Mouse (Mus musculus) kidney, adult 2 months (tissue): Measurements from ENCODE around the gene Pms2. TPM values are rescaled to one million over a fixed set of nuclear protein-coding genes. Genes with fewer than 3 reads are reported as not detected.

Experiments
- DNase-seq: peaks from one replicate; pipeline ENCODE4 v3.0.0; 2021
- H3K27ac ChIP-seq: fragments of 200-500 bp; 2 replicates; pipeline ENCODE4 v1.5.1; 2012; ENCODE audit warnings: low read depth, low read length, control low read depth, inconsistent platforms; ENCODE audit not compliant: insufficient read depth
- H3K27me3 ChIP-seq: fragments of 200-500 bp; replicated peaks from 2 replicates; pipeline ENCODE4 v1.6.1; 2012; ENCODE audit warnings: mild to moderate bottlenecking, moderate library complexity, low read length, inconsistent platforms; ENCODE audit not compliant: control insufficient read depth, insufficient read depth
- H3K36me3 ChIP-seq: fragments of 200-500 bp; 2 replicates; pipeline ENCODE4 v1.6.1; 2012; ENCODE audit warnings: mild to moderate bottlenecking, moderate library complexity, low read length, inconsistent platforms; ENCODE audit not compliant: control insufficient read depth, insufficient read depth
- H3K4me1 ChIP-seq: fragments of 200-500 bp; 2 replicates; pipeline ENCODE4 v1.6.1; 2011; ENCODE audit warnings: low read length; ENCODE audit not compliant: control insufficient read depth, insufficient read depth
- H3K4me3 ChIP-seq: fragments of 200-500 bp; 2 replicates; pipeline ENCODE4 v1.5.1; 2011; ENCODE audit warnings: mild to moderate bottlenecking, low read depth, low read length, control low read depth; ENCODE audit not compliant: insufficient read depth
- CTCF ChIP-seq: fragments of 200-500 bp; conservative IDR thresholded peaks from 2 replicates; pipeline ENCODE4 v1.5.1; 2011; ENCODE audit warnings: low read depth, mild to moderate bottlenecking, control low read depth, low read length, moderate library complexity, mixed read lengths; ENCODE audit not compliant: insufficient read depth, insufficient read length
- POLR2A ChIP-seq: fragments of 200-500 bp; IDR thresholded peaks from one replicate; pipeline ENCODE4 v1.6.1; 2011; ENCODE audit warnings: low read depth, low read length, control low read depth
- WGBS: fragments of 180-500 bp; shearing (Covaris S2); methylation state at CpG from one replicate; pipeline ENCODE4 v1.1.7; 2018; 5-methylcytosine and 5-hydroxymethylcytosine counted together
- polyA plus RNA-seq: library from polyadenylated mRNA; depleted of rRNA; stranded (reverse); fragments of >200 nt; gene quantifications from 2 replicates; pipeline ENCODE4 v1.2.3, GENCODE M21; 2012

Pms2 gene
- polyA plus RNA-seq, 1 experiment, result 2.5 TPM

DNA sequence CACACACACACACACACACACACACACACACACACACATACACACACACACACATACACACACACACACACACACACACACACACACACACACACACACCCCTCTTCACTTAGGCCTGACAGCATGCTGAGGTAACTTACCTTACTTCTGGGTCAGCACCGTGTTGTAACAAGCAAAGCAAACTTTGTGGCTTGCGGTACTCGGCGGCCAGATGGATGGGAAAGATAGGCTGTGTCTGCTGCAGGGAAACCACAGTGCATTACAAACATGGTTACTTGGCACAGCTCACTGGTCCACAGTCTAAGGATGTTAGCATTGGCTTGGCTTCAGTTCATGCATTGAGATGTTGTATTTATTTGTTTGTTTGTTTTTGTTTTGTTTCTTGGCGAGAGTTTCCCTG is 16.4 kb upstream of the Pms2 start:
- peak; percentile 7 for DNase-seq
- peaks cover 5% of the 10 kb centered on the region for H3K36me3 ChIP-seq
- no peak for TF ChIP-seq POLR2A
- no peak for TF ChIP-seq CTCF
- H3K4me3 ChIP-seq, result no peak overlapping the region
- no peaks in the 10 kb centered on the region for H3K27me3 ChIP-seq
- H3K4me1 ChIP-seq, result no peaks in the 10 kb centered on the region
- WGBS, result 45% methylated on average over 5 of the region's 5 CpGs
- H3K27ac ChIP-seq, result no peak overlapping the region

DNA sequence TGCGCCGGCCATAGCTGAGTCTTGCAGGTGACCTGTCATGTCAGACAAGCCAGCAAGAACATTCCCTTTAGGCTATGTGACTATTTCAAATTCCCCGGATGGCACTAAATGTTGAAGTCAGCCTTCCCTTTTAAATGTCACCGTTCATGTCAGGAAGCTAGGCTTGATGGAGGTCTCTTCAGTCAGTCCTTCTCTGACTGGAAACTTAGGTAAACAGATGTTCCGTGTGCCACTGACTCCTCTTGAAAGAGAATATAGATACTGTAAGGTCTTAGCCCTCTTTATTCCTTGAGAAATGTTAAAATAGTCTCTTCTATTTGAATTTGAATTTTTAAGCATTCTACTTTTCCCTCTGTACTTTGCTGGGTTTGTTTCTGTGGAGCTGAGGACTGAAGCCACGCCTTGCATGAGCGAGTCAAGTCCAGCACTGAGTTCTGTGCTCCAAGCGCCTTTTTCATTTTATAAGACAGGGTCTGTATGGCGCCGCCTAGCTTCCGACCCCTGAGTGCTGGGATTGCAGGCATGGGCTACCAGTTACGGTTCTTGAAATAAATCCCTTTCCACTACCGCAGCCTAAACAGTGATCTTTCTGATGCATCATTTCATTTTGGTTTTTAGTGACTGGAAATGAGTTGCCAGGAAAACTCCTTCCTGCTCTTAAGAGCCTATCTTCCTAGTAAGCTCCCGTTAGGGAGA is 12.0 kb upstream of the Pms2 start, which contains the start of gene Ankrd61:
Ankrd61 (minus strand) TSS at position 51 of the 696 bp plus-strand sequence.
- DNase-seq, result no peak
- no peak for TF ChIP-seq CTCF
- H3K4me1 ChIP-seq, result no peaks in the 10 kb centered on the region
- no peak within 1 kb of the TSS for H3K4me3 ChIP-seq
- no peaks in the 10 kb centered on the region for H3K36me3 ChIP-seq
- H3K27ac ChIP-seq, result no peak within 1 kb of the TSS
- 92% methylated on average over 14 of the region's 14 CpGs for WGBS
- H3K27me3 ChIP-seq, result no peaks in the 10 kb centered on the region

DNA sequence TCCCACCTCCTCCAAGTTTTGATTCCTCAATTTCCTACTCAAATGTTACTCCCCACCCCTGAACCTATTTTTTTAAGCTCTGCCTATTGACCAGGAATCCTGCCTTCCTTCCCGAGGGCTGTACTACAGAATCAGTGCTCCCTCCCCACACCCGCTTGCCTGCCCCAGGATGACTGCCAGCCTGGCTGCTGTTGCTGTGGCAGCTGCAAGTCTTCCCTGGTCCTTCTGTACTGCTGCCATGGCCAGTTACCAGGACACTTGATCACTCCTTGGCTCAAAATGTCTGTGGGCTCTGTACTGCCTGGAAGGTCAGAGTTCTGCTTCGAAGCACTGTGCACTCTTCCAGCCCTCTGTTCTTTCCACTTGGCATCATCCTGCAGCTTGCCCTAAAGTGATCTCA is 7.7 kb upstream of the Pms2 start:
- Histone ChIP-seq H3K4me1 (no peaks in the 10 kb centered on the region), H3K27me3 (no peaks in the 10 kb centered on the region), H3K4me3 (no peak overlapping the region), H3K36me3 (no peaks in the 10 kb centered on the region), H3K27ac (no peak overlapping the region)
- TF ChIP-seq POLR2A, result no peak
- no peak for TF ChIP-seq CTCF
- peak; percentile 13 for DNase-seq
- 53% methylated on average over 3 of the region's 3 CpGs for WGBS

DNA sequence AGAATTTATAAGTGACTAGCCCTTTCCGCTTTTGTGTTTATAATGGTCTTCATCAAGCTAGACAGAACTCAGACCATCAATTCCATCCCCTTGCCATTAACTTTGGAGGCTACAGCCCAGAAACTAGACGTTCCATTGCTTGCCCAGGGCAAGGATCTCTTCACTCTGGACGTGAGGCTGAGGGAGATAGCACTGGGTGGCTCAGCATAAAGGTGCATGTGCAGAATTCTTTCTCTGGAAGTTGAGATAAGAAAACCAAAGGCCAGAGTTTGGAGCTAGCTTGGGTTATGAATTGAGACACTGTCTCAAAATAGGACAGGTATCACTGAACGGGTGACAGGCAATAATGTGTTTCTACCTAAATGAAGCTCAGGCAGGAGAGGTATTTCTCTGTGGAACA is 6.0 kb upstream of the Pms2 start:
- H3K4me3 ChIP-seq, result no peak overlapping the region
- WGBS, result 83% methylated on average over 4 of the region's 4 CpGs
- no peaks in the 10 kb centered on the region for H3K36me3 ChIP-seq
- TF ChIP-seq CTCF, result no peak
- no peak for TF ChIP-seq POLR2A
- DNase-seq, result no peak
- no peak overlapping the region for H3K27ac ChIP-seq
- peaks cover 3% of the 10 kb centered on the region; the same call in 1 of the 2 replicates for H3K4me1 ChIP-seq
- H3K27me3 ChIP-seq, result no peaks in the 10 kb centered on the region

DNA sequence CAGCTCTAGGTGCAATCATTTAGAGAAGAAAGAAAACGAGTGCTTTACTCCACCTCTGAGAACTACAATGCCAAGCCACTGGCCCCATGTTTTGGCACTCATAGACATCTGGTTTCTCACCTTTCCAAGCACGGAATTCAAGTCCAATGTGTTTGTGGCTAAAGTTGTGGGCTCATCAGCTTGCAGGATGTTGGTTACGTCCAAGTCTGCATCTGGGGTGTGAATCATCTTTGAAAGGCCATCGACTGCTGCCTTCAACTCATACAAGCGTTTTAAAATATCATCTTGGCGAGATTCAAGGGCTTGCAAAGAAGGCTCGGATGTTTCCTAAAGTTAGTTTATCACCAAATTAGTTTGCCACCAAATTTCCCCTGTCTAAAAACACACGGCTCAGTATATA is 3.3 kb upstream of the Pms2 start:
- TF ChIP-seq CTCF, result no peak
- TF ChIP-seq POLR2A, result no peak
- Histone ChIP-seq H3K36me3 (no peaks in the 10 kb centered on the region), H3K4me3 (no peak overlapping the region), H3K4me1 (peaks cover 3% of the 10 kb centered on the region; the same call in 1 of the 2 replicates), H3K27ac (no peak overlapping the region), H3K27me3 (no peaks in the 10 kb centered on the region)
- WGBS, result 79% methylated on average over 8 of the region's 8 CpGs
- DNase-seq, result no peak

DNA sequence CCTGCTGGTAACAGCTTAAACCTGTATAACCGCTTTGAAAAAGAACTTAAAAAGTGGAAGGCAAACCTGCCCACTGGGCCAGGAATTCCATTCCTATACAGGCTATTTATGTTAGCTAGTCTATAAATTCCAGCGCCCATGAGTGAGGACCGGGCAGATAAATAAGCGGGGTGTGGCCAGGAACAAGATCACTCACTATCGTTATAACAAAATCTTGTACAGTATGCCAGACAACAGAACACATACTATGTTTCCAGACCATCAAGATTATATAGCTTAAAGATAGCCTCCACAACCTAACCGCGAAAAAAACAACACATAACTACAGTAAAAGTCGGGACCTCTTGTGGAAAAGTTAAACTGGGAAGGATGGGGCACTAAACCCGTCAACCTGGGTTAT is 838 bp upstream of the Pms2 start:
- TF ChIP-seq POLR2A, result no peak
- no peak for TF ChIP-seq CTCF
- Histone ChIP-seq H3K4me1 (peaks cover 3% of the 10 kb centered on the region; the same call in 1 of the 2 replicates), H3K27ac (peak overlapping the region; percentile 86), H3K36me3 (no peaks in the 10 kb centered on the region), H3K4me3 (peak overlapping the region; percentile 97), H3K27me3 (no peaks in the 10 kb centered on the region)
- 1% methylated on average over 9 of the region's 9 CpGs for WGBS
- no peak for DNase-seq

DNA sequence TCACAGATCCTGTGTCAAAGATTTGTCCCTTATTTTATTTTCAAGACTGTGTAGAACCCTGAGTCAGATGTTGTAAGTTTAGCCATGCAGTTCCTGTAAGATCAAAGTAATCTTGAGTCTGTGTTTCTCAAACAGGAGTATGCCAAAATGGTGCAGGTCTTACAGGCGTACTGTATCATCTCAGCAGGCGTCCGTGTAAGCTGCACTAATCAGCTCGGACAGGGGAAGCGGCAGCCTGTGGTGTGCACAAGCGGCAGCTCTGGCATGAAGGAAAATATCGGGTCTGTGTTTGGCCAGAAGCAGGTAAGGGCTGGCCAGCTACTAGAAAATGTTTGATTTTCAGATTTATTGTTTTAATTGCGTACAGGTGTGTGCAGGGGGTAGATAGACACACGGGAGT is 6.5 kb downstream of the Pms2 start:
- Histone ChIP-seq H3K27ac (no peak overlapping the region), H3K27me3 (no peaks in the 10 kb centered on the region), H3K4me3 (no peak overlapping the region), H3K36me3 (no peaks in the 10 kb centered on the region; the same call in 1 of the 2 replicates), H3K4me1 (no peaks in the 10 kb centered on the region)
- 93% methylated on average over 9 of the region's 9 CpGs for WGBS
- DNase-seq, result no peak
- TF ChIP-seq POLR2A (no peak), CTCF (no peak)
